Mouse (Mus musculus): ENCODE measurements around the gene Gcc1. TPM values are rescaled to one million over a fixed set of nuclear protein-coding genes. Genes with fewer than 3 reads are reported as not detected.

The Gcc1 gene
- total RNA-seq, 2 experiments from 2014 or later, result 13.4 to 13.6 TPM

DNA sequence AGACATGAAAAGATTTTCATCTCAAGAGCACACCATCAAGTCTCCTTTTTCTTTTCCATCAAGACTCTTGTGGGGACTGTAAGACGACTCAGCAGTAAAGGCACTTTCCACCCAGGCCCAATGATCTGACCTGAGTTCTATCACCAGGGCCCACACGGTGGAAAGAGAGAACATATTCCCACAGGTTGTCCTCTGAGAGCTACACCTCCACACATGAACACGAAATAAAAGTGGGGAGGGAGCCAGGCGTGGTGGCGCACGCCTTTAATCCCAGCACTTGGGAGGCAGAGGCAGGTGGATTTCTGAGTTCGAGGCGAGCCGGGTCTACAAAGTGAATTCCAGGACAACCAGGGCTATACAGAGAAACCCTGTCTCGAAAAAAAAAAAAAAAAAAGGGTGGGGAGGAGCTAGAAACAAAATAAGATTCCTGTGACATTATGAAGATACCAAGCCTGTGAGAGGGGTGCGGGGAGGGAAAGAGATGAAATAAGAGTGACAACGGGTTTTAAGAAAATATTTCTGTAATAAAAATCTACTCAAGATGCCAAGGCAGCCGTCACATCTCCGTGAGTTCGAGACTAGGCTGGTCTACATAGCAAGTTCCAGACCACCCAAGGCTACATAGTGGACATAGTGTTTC is 5.4 kb downstream of the Gcc1 start:
- DNase-seq, result no peak
- intact Hi-C loops (cut with DNase I), result no loop called here

DNA sequence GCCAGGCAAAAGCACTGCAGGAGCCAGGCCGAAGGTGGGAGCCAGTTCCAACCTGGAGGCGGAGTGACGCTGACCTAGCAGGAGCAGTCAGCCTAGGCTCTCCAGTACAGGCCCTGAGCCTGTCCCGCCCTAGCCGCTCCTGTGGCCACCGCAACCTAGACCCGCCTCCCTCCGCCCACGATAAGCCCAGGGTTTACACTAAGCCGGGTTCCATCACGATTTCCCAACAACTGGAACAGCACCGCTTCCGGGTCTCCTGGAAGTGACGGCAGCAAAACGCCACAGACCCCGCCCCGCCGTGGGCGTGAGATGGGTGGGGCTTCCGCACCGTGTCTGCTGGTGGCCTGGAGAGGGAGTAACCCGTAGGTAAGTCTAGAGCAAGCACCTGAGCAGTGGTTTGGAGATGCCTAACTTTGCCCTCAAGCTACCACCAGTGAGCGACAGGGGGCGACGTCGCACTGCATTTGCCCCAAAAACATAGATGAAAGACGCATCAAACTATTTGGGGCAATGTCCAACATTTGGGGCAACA is 6.7 kb downstream of the Gcc1 start:
- peak; percentile 90 for DNase-seq
- intact Hi-C loops (cut with DNase I), result no loop called here

DNA sequence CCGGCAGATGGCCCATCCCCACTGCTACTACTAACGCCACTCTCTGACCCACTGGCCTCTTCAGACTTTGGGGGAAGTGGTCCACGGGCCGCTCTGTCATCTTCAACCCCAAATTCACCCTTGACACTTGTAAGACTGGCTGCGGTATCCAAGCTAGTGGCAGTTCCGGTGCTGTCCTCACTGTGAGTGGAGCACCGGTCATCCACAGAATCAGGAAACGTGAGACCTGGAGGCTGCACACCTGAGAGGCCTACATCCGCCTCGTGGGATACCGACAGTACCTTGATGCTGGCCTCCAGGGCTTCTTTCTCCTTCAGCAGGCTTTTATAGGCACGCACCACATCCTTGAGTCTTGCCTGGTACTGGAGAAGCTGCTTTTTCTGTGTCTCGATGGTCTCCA is 7.3 kb downstream of the Gcc1 start:
- no peak for DNase-seq
- intact Hi-C loops (cut with DNase I), result no loop called here

DNA sequence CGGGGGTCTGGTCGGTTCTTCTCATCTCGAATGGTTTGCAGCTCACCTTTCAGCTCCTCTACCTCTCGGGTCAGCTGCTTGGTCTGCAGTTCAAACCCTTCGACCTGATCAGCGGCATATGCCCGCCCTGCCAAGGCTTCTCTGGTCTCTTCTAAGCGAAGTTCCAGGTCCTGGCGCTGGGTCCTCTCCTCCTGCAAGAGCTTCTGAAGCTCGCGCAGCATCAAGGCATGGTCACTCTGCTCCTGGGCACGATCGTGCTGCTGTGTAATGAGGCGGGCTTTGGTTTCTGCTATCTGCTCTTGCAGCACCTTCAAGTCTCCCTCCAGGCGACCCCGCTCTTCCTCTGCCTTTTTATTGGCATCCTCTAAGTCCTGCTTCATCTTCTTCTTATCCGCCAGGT is 7.8 kb downstream of the Gcc1 start:
- DNase-seq, result no peak
- intact Hi-C loops (cut with DNase I), result no loop called here

DNA sequence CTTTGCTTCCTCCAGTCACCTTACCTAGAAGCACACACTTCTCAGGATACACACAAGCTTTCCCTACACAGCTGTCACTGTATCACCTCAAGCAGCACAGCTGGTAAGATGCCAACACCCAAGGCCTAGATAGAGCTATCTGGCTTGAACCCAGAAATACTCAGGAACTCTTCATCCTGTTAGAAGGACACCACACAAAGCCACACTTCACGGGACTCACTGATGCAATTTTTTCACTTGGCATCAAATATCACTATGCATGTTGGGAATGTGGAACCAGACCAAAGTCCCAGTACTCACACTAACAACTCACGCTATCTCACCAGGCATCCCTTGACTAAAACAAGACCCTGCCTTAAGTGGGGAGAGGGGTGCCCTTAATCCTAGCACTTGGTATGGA is 8.5 kb downstream of the Gcc1 start:
- intact Hi-C loops (cut with DNase I), result no loop called here
- no peak for DNase-seq

DNA sequence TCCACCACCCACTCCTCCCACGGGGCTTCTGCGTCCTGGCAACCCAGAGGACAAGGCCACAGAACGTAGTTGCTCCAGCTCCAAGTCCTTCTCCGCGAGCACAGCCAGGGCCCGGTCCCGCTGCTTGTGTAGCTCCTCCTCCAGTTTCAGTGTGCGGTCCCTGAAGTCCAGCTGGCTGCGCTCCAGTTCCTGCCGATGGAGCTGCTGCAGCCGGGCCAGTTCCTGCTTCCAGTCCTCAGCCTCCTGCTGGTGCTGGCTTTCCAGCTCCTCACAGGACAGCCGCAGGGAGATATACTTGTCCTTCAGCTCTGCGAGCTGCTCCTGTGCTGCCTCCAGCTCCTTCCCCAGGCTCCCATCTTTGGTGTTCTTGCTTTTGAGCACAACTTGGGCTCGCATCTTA is 9.7 kb downstream of the Gcc1 start:
- intact Hi-C loops (cut with DNase I), result no loop called here
- DNase-seq, result peak; percentile 89

DNA sequence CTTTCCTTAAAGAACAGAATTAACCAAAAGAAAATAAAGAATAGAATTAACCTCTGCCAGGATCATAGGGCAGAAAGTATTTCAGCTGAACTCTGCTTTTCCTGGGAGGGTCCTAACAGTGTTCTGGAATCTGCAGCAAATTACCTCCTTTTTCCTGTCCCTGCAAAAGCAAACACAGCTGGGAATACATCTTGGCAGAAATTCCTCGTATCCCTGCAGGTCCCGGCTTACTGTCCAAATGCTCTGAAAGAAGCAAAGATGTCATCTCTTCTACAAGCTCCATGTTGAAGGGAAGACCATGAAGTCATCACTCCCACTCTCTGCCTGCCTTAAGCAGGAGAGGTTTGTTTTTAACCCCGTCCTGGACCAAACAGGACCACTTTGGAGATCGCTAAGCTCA is 11.2 kb downstream of the Gcc1 start:
- intact Hi-C loops (cut with DNase I), result no loop called here
- DNase-seq, result no peak

DNA sequence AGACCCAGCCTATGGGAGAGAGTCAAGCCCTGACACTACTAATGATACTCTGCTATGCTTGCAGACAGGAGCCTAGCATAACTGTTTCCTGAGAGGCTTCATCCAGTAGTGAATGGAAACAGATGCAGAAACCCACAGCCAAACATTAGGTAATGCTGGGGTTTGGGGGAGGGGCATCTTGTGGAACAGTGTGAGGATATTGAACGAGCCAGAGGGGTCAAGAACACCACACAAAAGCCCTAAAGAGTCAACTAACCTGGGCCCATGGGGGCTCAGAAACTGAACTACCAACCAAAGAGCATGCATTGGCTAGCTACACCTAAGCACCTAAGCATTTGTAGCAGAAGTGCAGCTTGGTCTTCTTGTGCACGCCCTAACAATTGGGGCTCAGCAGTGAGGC is 17.0 kb downstream of the Gcc1 start:
- intact Hi-C loops (cut with DNase I), result no loop called here
- DNase-seq, result no peak

DNA sequence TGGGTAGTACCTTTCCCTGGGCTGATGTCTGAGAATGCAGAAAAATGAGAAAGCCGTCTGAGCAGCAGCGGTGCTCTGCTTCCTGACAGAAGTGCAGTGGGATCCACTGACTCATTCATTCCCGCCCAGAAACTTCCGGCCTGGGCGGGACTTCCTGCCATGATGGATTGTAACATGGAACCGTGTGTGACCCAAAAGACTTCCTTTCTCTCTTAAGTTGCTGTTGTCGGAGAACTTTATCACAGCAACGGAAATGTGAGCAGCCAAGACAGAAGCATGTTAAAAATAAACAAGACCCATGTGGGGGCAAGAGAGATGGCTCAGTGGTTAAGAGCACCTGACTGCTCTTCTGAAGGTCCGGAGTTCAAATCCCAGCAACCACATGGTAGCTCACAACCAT is 18.1 kb downstream of the Gcc1 start:
- DNase-seq, result no peak
- intact Hi-C loops (cut with DNase I), result no loop called here

DNA sequence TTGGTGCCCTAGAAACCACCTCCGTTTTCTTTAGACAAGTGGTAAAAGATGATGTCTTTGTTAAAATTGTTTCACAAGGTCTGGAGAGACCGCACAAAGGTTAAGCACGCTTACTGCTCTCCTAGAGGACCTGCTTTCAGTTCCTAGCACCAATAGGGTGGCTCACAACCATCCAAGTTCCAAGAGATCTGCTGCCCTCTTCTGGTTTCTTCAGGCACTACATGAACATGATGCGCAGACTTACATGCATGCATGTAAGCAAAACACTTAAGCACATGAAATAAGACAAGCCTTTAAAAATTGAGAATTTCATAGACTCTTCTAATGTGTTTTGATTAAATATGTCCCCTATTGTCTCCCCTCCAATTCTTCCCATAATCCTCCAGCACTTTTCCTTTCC is 28.4 kb downstream of the Gcc1 start:
- intact Hi-C loops (cut with DNase I), result loop anchor here (10.0 kb wide), 1 partner anchor 135 kb away; no protein-coding TSS in a partner anchor
- no peak for DNase-seq

DNA sequence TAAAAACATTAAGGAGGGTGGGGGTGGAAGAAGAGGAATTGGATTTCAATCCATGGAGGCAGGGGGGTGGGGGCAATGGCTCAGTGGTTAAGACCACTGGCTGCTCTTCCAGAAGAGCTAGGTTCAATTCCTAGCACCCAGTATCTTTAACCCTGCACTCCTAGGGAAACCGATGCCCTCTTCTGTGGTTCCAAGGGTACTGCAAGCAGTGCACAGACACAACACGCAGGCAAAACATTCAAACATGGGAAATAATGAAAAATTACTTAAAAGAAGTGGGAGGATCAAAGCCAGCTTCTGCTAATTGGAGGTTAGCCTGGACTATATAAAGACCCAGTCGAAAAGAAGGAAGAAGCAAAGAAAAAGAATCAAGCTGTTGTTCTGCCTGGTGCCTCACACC is 29.5 kb downstream of the Gcc1 start:
- intact Hi-C loops (cut with DNase I), result loop anchor here (10.0 kb wide), 1 partner anchor 134 kb away; no protein-coding TSS in a partner anchor
- no peak for DNase-seq

DNA sequence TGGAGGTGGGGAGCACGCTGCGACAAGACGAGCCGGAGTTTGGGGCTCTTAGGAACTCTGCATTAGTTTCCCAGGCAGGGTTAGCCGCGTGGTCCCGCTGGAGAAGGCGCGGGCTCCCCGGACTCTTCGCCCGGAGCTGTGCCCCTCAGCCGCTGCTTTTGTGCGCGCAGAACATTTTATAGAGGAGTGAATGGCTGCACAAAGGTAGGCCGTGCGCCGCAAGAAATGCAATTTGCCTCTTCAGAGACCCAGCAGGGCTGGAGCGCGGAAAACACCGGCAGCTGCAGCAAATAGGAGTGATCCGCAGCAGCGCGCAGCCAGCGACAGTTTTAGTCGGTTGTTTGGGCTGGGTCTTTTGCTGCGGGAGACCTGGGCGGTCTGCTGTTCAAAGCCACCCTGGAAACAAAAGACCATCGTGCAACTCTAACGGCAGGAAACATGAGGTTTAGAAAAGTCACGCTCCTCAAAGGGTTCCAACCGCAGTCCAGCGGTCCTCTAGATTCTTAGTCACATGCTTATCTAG is 30.4 kb downstream of the Gcc1 start, which contains the start of gene Zfp800:
Gene Zfp800, minus strand, starts transcription at position 325 of the 523 bp plus-strand sequence.
- peak; percentile 33 for DNase-seq
- intact Hi-C loops (cut with DNase I), result loop anchor here (10.0 kb wide), 1 partner anchor 133 kb away; no protein-coding TSS in a partner anchor

DNA sequence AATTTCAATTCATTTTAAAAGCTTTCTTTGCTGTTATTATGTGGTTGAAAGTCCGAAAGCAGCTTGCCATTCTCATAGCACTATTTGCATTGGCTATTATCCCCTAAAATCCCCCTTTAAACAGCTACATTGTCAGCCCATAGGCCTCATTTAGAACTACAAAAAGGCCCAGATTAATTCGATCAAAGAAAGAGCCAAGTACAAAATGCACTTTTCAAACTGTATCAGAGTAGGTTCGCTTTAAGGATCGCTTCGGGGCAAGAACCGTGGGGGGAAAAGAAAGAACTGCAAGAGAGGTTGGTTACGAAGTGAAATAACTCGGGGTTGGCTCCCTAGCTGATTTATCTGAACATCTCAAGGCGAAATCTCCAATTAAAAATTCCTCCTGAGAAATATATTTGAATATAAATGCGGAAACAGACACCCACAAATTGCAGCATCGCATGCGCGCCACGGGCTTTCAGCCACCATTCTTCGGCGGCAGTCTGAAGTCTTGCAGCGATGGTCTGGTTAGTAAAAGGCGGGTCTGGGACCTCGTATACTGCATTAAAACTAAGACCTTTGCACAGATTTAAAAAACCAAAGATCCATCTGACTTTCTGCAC is 31.2 kb downstream of the Gcc1 start:
- intact Hi-C loops (cut with DNase I), result loop anchor here (10.0 kb wide), 1 partner anchor 132 kb away; no protein-coding TSS in a partner anchor
- no peak for DNase-seq

DNA sequence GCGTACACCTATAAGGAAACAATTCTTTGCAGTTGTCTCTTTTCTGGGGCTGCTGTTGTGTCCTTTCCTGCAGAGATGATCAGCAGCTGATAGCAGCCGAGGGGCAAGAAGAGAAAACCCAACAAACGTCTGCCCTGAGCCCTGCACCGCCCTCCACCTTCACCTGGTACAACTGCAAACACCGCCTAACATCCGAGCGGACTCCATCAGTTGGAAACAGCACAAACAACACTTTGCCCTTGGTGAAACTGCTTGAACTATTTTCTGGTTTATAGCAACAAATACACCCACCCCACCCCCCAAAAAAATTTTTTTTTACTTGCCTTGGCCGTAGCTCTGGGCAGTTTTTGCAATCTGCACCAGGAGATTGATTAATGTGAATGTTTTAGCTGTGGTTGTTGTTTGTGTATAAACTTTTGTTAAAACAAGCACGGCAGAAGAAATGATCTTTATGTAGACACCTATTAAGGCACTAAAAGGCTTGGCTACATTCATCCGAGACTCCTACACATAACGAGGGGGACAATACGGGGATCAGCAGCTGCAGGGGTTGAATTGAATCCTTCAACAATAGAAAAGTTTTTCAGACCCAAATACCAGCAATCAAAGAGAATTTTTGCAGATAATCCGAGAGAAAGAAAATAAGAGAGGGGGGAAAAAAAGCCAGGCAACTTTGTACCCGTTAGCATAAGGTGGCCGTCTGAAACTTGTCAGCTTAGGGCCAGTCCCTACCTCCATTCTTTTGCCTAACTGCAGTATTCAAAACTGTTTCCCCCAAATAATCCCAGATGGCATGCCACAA is 31.9 kb downstream of the Gcc1 start:
- no peak for DNase-seq

DNA sequence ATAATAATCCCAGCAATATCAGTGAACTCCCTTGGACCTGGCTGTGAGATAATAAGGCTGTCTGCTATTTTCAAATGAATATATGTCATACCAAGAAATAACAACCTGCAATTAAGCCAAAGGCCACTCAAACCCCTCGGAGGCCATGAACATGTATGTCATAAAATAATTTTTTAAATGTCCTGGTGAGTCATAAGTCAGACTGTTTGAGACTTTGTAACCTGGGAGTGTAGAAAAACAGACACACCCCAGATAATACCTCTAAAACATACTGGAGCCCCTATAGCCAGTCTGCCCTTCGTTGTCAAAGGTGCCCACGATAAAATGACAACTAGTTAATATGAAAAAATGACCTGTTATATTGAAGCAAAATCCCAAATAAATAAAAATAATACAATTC is 39.2 kb downstream of the Gcc1 start:
- DNase-seq, result no peak

More for the DNA sequence above, 31.9 kb downstream of the Gcc1 start:
- intact Hi-C loops (cut with DNase I), result loop anchor here (10.0 kb wide), 1 partner anchor 131 kb away; no protein-coding TSS in a partner anchor

DNA sequence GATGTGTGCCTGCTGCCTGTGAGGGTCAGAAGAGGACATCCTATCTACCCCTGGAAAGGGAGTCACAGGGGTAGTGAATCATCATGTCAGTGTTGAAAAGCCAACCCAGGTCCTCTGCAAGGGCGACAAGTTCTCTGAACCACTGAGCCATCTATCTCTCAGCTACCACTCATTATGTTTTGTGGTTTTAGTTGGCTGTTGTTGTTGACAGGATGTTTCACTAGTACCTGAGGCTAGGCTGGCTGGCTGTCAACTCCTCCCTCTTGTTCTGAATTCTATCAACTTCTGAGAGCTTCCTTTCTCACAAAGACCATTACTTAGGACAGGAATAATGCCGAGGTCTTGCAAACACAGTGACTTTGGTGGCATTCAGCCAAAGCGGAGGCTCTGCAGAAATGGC is 43.0 kb downstream of the Gcc1 start:
- no peak for DNase-seq
- intact Hi-C loops (cut with DNase I), result no loop called here

More for the DNA sequence above, 39.2 kb downstream of the Gcc1 start:
- intact Hi-C loops (cut with DNase I), result no loop called here

DNA sequence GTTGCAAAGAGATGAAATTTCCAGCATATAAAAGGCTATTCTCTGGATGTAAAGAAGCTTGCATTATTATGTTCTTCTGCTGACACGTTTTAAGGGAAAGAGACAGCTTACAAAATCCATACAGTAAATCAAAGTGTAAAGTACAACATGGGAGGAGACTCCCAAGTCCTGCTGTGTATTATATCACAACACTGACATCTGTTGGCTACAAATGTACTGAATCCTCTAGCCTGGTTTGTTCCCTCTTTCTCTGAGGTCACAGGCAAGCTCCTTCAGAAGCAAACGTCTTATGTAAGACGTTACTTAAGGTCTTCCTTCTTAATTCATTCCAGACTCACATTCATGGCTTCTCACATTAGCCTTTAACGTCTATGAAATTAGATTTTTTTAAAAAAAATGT is 46.2 kb downstream of the Gcc1 start:
- no peak for DNase-seq
- intact Hi-C loops (cut with DNase I), result no loop called here

DNA sequence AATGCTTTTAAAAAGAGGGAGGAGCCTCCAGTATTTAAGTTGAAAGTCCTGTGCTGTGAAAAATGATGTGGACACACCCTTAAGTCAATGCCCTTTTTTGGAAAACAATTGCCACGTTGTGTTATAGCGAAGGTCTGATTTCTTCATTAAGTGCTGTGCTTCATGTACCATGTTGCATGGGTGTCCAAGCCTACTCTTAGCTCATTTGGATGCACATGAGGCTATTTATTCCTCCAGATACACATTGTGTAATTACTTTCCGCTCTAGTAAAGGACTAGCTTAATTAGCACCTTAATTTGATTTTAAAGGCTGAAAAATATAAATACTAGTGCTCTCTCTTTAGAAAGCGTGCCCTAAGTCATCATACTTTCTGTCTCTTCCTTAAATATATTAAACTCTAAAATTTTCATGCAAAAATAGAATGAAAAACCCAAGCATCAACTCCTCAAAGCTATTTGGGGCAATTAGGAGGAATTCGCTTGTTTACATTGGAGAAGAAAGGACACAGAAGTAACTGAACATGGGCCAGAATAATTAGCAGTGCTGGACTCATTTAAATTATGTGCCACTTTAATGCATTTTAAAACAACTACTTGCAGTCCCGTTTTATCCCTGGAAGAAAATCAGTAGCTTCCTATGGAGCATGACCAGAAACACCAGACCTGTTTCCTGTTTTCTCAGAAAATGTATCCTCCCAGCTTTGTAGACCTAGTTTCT is 58.1 kb downstream of the Gcc1 start:
- intact Hi-C loops (cut with DNase I), result no loop called here
- no peak for DNase-seq

DNA sequence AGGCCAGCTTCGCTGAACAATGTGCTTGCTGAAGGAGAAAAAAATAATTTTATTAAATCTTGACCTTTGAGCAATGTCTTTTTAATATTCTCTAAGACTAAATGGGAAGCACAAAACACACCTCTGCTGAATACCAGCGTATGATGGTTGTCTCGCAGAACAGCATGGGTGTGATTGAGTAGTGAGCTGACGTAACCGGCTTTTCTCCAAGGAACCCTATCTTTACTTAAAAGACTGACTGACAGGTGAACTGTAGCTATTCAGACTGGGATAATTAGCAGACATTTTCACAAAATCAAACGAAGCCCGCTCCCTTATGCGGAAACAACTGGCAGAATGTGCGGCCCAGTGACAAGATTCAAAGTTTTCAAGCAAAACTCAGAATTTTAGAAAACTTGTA is 60.6 kb downstream of the Gcc1 start:
- DNase-seq, result no peak
- intact Hi-C loops (cut with DNase I), result no loop called here

Data from left cerebral cortex, postnatal 4 days (tissue).